Mouse (Mus musculus) stomach, postnatal 0 days (tissue): ENCODE measurements around the gene Sowaha.

Source experiments
- CTCF ChIP-seq: IDR thresholded peaks from 2 replicates; pipeline ENCODE4 v1.5.1; 2016; ENCODE audit warnings: antibody characterized with exemption, low read depth, mild to moderate bottlenecking, moderate library complexity
- EP300 ChIP-seq: optimal IDR thresholded peaks from 2 replicates; pipeline ENCODE3; 2016; ENCODE audit warnings: antibody characterized with exemption

DNA sequence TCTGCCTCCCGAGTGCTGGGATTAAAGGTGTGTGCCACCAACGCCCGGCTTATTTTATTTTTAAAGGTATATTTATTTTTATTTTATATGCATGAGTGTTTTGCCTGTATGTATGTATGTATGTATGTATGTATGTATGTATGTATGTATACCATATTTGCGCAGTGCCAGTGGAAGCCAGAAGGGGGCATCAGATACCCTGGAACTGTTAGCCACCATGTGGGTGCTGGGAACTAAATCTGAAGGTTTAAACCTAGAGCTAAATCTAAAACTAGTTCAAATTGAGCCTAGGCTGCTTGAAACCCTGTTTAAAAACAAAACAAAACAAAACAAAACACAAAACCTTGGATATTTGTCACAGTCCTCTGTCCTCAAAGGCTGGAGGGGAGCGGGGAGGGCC is 8.9 kb upstream of the Sowaha start:
- TF ChIP-seq CTCF (peak; percentile 33; the same call in 1 of the 2 replicates), EP300 (no peak)
